Mouse (Mus musculus): Measurements from ENCODE around the gene Ap3s2.

Ap3s2 gene

GRCm38 (mm10) chr7:79846342-79846741 lies 74.1 kb downstream of the Ap3s2 start:
- DNase-seq (ENCODE audit: low spot score in 2 of 2) = no peak

GRCm38 (mm10) chr7:79844090-79844802 lies 76.2 kb downstream of the Ap3s2 start:
- DNase-seq (ENCODE audit: low spot score in 2 of 2) = no peak

DNA sequence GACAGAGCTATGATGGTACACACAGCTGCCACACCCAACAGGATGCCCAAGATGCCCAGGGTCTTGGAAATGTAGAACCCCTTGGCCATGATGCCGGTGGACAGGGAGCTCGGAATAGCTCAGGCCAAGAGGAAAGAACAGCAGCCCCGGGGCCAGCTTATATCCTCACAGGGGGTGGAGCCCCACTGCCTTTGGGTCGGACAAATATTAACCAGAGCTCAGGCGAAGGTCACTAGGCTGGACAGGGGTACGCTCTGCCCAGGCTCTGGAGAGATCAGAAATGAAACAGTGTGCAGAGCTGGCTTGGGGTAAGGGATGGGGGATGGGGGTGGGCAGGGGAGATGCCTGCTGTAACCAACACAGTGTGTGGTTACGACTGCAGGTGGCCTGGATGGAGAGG lies 78.3 kb downstream of the Ap3s2 start:
- no peak for DNase-seq (ENCODE audit: low spot score in 2 of 2)

GRCm38 (mm10) chr7:79837247-79837646 lies 83.2 kb downstream of the Ap3s2 start:
- DNase-seq (ENCODE audit: low spot score in 2 of 2) = no peak

- no peak for DNase-seq (ENCODE audit: low spot score in 2 of 2)
Measured at GRCm38 (mm10) chr7:79835196-79835595, 85.3 kb downstream of the Ap3s2 start.

- DNase-seq (ENCODE audit: low spot score in 2 of 2) = no peak
Measured at GRCm38 (mm10) chr7:79832980-79833379, 87.5 kb downstream of the Ap3s2 start.

DNA sequence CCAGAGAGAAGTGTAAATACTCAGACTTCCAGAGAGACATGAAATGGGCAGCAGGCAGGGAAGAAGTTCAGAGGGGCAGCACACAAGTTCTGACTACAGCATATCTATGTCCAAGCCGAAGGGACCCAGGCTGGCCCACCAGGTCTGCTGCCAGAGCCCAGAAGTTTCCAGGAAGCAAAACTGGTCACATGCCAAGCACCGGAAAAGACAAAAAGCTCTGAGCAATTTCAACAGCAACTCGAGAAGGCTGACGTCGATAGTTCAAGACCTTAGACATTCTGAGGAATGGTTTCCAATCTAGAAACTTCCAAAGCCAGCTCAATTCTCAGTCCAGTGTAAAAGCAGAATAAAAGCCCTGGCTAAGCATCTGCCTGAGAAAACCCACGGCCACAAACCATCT lies 88.9 kb downstream of the Ap3s2 start:
- DNase-seq (ENCODE audit: low spot score in 2 of 2) = no peak

DNA sequence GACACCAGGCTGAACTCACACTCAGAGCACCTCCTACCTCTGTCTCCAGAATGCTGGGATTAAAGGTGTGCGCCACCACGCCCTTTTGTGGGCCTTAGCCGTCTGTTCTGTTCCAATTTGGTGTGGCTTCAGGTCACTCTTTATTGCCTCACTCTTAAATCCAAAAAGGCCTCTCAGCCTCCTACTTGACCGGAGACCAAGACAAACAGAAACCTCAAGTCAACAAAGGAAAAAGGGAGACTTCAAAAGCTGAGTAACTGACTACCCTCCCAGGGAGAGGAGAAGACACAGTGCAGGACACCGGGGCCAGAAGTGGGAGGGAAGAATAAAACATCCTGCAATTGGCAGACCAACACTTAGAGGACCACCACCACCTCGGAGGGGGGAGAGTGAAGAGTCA lies 89.3 kb downstream of the Ap3s2 start:
- DNase-seq (ENCODE audit: low spot score in 2 of 2) = no peak

GRCm38 (mm10) chr7:79828341-79828740 lies 92.1 kb downstream of the Ap3s2 start:
- no peak for DNase-seq (ENCODE audit: low spot score in 2 of 2)

Measured in right cerebral cortex, postnatal 36 days (tissue).